Mouse (Mus musculus) testis, adult 2 months (tissue): ENCODE data around the gene Zfp523.

Source experiments
- CTCF ChIP-seq: fragments of 200-500 bp; IDR thresholded peaks from 2 replicates; pipeline ENCODE4 v1.5.1; 2012; ENCODE audit warnings: low read depth, mild to moderate bottlenecking, inconsistent platforms, low read length, moderate library complexity; ENCODE audit not compliant: control insufficient read depth, insufficient read depth, insufficient replicate concordance
- POLR2A ChIP-seq: fragments of 200-500 bp; IDR thresholded peaks from 2 replicates; pipeline ENCODE4 v1.6.1; 2012; ENCODE audit warnings: low read depth, mild to moderate bottlenecking, inconsistent platforms, low read length, moderate library complexity; ENCODE audit not compliant: control insufficient read depth

GRCm38 (mm10) chr17:28244214-28244613 lies 67.3 kb downstream of the Zfp523 start:
- TF ChIP-seq POLR2A: no peak
- no peak for TF ChIP-seq CTCF
